Mouse (Mus musculus): ENCODE data around the gene Spata13. TPM values are rescaled to one million over a fixed set of nuclear protein-coding genes. Genes with fewer than 3 reads are reported as not detected.

Spata13 gene
- polyA plus RNA-seq, 1 experiment from 2014 or later: 66.0 TPM

GRCm38 (mm10) chr14:60635911-60636607, 2.3 kb downstream of the Spata13 start:
- Histone ChIP-seq H3K36me3 (ENCODE audit: control insufficient read depth, insufficient read depth, low read length) (no peaks in the 10 kb centered on the region), H3K9ac (ENCODE audit: low read length) (peak overlapping the region; percentile 75), H3K4me3 (ENCODE audit: low read depth, low read length) (peak overlapping the region; percentile 80), H3K4me2 (peak overlapping the region; percentile 79), H3K9me3 (ENCODE audit: control insufficient read depth, low read length) (no peaks in the 10 kb centered on the region), H3K4me1 (ENCODE audit: control insufficient read depth, insufficient read depth, low read length) (peaks cover 45% of the 10 kb centered on the region), H3K27me3 (ENCODE audit: control insufficient read depth, insufficient read depth, low read length) (no peaks in the 10 kb centered on the region), H3K27ac (ENCODE audit: low read depth, low read length) (peak overlapping the region; percentile 57)
- WGBS: 8% methylated on average over 14 of the region's 14 CpGs
- ATAC-seq (ENCODE audit: low FRiP score): no peak
- peak; percentile 92 for DNase-seq (ENCODE audit: low spot score, missing footprints)

- peak overlapping the region; percentile 80; the same call in 1 of the 2 replicates for H3K4me3 ChIP-seq (ENCODE audit: low read depth, low read length)
- H3K9me3 ChIP-seq (ENCODE audit: control insufficient read depth, low read length): no peaks in the 10 kb centered on the region
- no peak overlapping the region; the same call in 1 of the 2 replicates for H3K9ac ChIP-seq (ENCODE audit: low read length)
- no peak overlapping the region for H3K27ac ChIP-seq (ENCODE audit: low read depth, low read length)
- no peaks in the 10 kb centered on the region for H3K36me3 ChIP-seq (ENCODE audit: control insufficient read depth, insufficient read depth, low read length)
- WGBS: 24% methylated on average over 2 of the region's 2 CpGs
- peak overlapping the region; percentile 79 for H3K4me2 ChIP-seq
- ATAC-seq (ENCODE audit: low FRiP score) (no peak), DNase-seq (ENCODE audit: low spot score, missing footprints) (no peak)
- peaks cover 50% of the 10 kb centered on the region for H3K4me1 ChIP-seq (ENCODE audit: control insufficient read depth, insufficient read depth, low read length)
- H3K27me3 ChIP-seq (ENCODE audit: control insufficient read depth, insufficient read depth, low read length): no peaks in the 10 kb centered on the region
Measured at GRCm38 (mm10) chr14:60636608-60636980, 2.8 kb downstream of the Spata13 start.

GRCm38 (mm10) chr14:60636996-60637395, 3.2 kb downstream of the Spata13 start:
- Histone ChIP-seq H3K4me2 (peak overlapping the region; percentile 79), H3K9me3 (ENCODE audit: control insufficient read depth, low read length) (no peaks in the 10 kb centered on the region), H3K27me3 (ENCODE audit: control insufficient read depth, insufficient read depth, low read length) (no peaks in the 10 kb centered on the region), H3K36me3 (ENCODE audit: control insufficient read depth, insufficient read depth, low read length) (no peaks in the 10 kb centered on the region), H3K27ac (ENCODE audit: low read depth, low read length) (no peak overlapping the region), H3K9ac (ENCODE audit: low read length) (no peak overlapping the region), H3K4me1 (ENCODE audit: control insufficient read depth, insufficient read depth, low read length) (peaks cover 54% of the 10 kb centered on the region), H3K4me3 (ENCODE audit: low read depth, low read length) (no peak overlapping the region; the same call in 1 of the 2 replicates)
- no peak for ATAC-seq (ENCODE audit: low FRiP score)
- no peak for DNase-seq (ENCODE audit: low spot score, missing footprints)
- 60% methylated on average over 9 of the region's 9 CpGs for WGBS

GRCm38 (mm10) chr14:60638159-60638558, 4.4 kb downstream of the Spata13 start:
- H3K4me3 ChIP-seq (ENCODE audit: low read depth, low read length): no peak overlapping the region
- H3K9me3 ChIP-seq (ENCODE audit: control insufficient read depth, low read length): no peaks in the 10 kb centered on the region
- 82% methylated on average over 8 of the region's 8 CpGs for WGBS
- ATAC-seq (ENCODE audit: low FRiP score): no peak
- no peaks in the 10 kb centered on the region for H3K27me3 ChIP-seq (ENCODE audit: control insufficient read depth, insufficient read depth, low read length)
- H3K27ac ChIP-seq (ENCODE audit: low read depth, low read length): no peak overlapping the region
- peaks cover 64% of the 10 kb centered on the region for H3K4me1 ChIP-seq (ENCODE audit: control insufficient read depth, insufficient read depth, low read length)
- H3K9ac ChIP-seq (ENCODE audit: low read length): no peak overlapping the region
- DNase-seq (ENCODE audit: low spot score, missing footprints): no peak
- no peak overlapping the region for H3K4me2 ChIP-seq
- no peaks in the 10 kb centered on the region for H3K36me3 ChIP-seq (ENCODE audit: control insufficient read depth, insufficient read depth, low read length)

GRCm38 (mm10) chr14:60639195-60639594, 5.4 kb downstream of the Spata13 start:
- no peaks in the 10 kb centered on the region for H3K36me3 ChIP-seq (ENCODE audit: control insufficient read depth, insufficient read depth, low read length)
- DNase-seq (ENCODE audit: low spot score, missing footprints) (no peak), ATAC-seq (ENCODE audit: low FRiP score) (no peak)
- H3K9ac ChIP-seq (ENCODE audit: low read length): no peak overlapping the region
- H3K27me3 ChIP-seq (ENCODE audit: control insufficient read depth, insufficient read depth, low read length): no peaks in the 10 kb centered on the region
- 89% methylated on average over 9 of the region's 9 CpGs for WGBS
- no peak overlapping the region for H3K27ac ChIP-seq (ENCODE audit: low read depth, low read length)
- no peak overlapping the region for H3K4me3 ChIP-seq (ENCODE audit: low read depth, low read length)
- H3K4me1 ChIP-seq (ENCODE audit: control insufficient read depth, insufficient read depth, low read length): peaks cover 66% of the 10 kb centered on the region
- H3K9me3 ChIP-seq (ENCODE audit: control insufficient read depth, low read length): no peaks in the 10 kb centered on the region
- H3K4me2 ChIP-seq: no peak overlapping the region

- no peak overlapping the region for H3K27ac ChIP-seq (ENCODE audit: low read depth, low read length)
Measured at GRCm38 (mm10) chr14:60641120-60641519, 7.3 kb downstream of the Spata13 start.

GRCm38 (mm10) chr14:60642131-60642530, 8.3 kb downstream of the Spata13 start:
- Histone ChIP-seq H3K9me3 (ENCODE audit: control insufficient read depth, low read length) (no peaks in the 10 kb centered on the region), H3K4me3 (ENCODE audit: low read depth, low read length) (no peak overlapping the region), H3K27ac (ENCODE audit: low read depth, low read length) (peak overlapping the region; percentile 84), H3K27me3 (ENCODE audit: control insufficient read depth, insufficient read depth, low read length) (no peaks in the 10 kb centered on the region), H3K9ac (ENCODE audit: low read length) (no peak overlapping the region), H3K4me1 (ENCODE audit: control insufficient read depth, insufficient read depth, low read length) (peaks cover 62% of the 10 kb centered on the region), H3K36me3 (ENCODE audit: control insufficient read depth, insufficient read depth, low read length) (no peaks in the 10 kb centered on the region; the same call in 1 of the 2 replicates), H3K4me2 (peak overlapping the region; percentile 32; the same call in 1 of the 2 replicates)
- DNase-seq (ENCODE audit: low spot score, missing footprints) (no peak), ATAC-seq (ENCODE audit: low FRiP score) (no peak)
- WGBS: 69% methylated on average over 1 of the region's 1 CpGs

More at GRCm38 (mm10) chr14:60641120-60641519, 7.3 kb downstream of the Spata13 start:
- peak overlapping the region; percentile 16; the same call in 1 of the 2 replicates for H3K9ac ChIP-seq (ENCODE audit: low read length)
- WGBS: 85% methylated on average over 6 of the region's 6 CpGs
- ATAC-seq (ENCODE audit: low FRiP score): no peak
- DNase-seq (ENCODE audit: low spot score, missing footprints): no peak
- no peaks in the 10 kb centered on the region for H3K27me3 ChIP-seq (ENCODE audit: control insufficient read depth, insufficient read depth, low read length)
- H3K4me2 ChIP-seq: no peak overlapping the region
- H3K4me1 ChIP-seq (ENCODE audit: control insufficient read depth, insufficient read depth, low read length): peaks cover 72% of the 10 kb centered on the region
- no peaks in the 10 kb centered on the region; the same call in 1 of the 2 replicates for H3K36me3 ChIP-seq (ENCODE audit: control insufficient read depth, insufficient read depth, low read length)
- H3K9me3 ChIP-seq (ENCODE audit: control insufficient read depth, low read length): no peaks in the 10 kb centered on the region
- no peak overlapping the region for H3K4me3 ChIP-seq (ENCODE audit: low read depth, low read length)

- 17% methylated on average over 14 of the region's 14 CpGs for WGBS
Measured at GRCm38 (mm10) chr14:60643098-60643870, 9.5 kb downstream of the Spata13 start.

GRCm38 (mm10) chr14:60646373-60646772, 12.6 kb downstream of the Spata13 start:
- Histone ChIP-seq H3K9ac (ENCODE audit: low read length) (no peak overlapping the region), H3K27ac (ENCODE audit: low read depth, low read length) (no peak overlapping the region), H3K27me3 (ENCODE audit: control insufficient read depth, insufficient read depth, low read length) (no peaks in the 10 kb centered on the region), H3K9me3 (ENCODE audit: control insufficient read depth, low read length) (no peaks in the 10 kb centered on the region), H3K4me1 (ENCODE audit: control insufficient read depth, insufficient read depth, low read length) (peaks cover 37% of the 10 kb centered on the region), H3K4me3 (ENCODE audit: low read depth, low read length) (no peak overlapping the region), H3K36me3 (ENCODE audit: control insufficient read depth, insufficient read depth, low read length) (no peaks in the 10 kb centered on the region; the same call in none of the 2 replicates), H3K4me2 (no peak overlapping the region)
- DNase-seq (ENCODE audit: low spot score, missing footprints) (no peak), ATAC-seq (ENCODE audit: low FRiP score) (no peak)
- WGBS: 87% methylated on average over 5 of the region's 5 CpGs

More at GRCm38 (mm10) chr14:60643098-60643870, 9.5 kb downstream of the Spata13 start:
- Histone ChIP-seq H3K4me3 (ENCODE audit: low read depth, low read length) (no peak overlapping the region), H3K4me2 (peak overlapping the region; percentile 32), H3K27me3 (ENCODE audit: control insufficient read depth, insufficient read depth, low read length) (no peaks in the 10 kb centered on the region), H3K9me3 (ENCODE audit: control insufficient read depth, low read length) (no peaks in the 10 kb centered on the region), H3K9ac (ENCODE audit: low read length) (peak overlapping the region; percentile 43; the same call in 1 of the 2 replicates), H3K4me1 (ENCODE audit: control insufficient read depth, insufficient read depth, low read length) (peaks cover 52% of the 10 kb centered on the region), H3K27ac (ENCODE audit: low read depth, low read length) (peak overlapping the region; percentile 84), H3K36me3 (ENCODE audit: control insufficient read depth, insufficient read depth, low read length) (no peaks in the 10 kb centered on the region; the same call in none of the 2 replicates)
- DNase-seq (ENCODE audit: low spot score, missing footprints) (peak; percentile 94), ATAC-seq (ENCODE audit: low FRiP score) (peak; percentile 87)
